Mouse (Mus musculus) left cerebral cortex, postnatal 10 days (tissue): ENCODE measurements around the gene Fes. TPM values are rescaled to one million over a fixed set of nuclear protein-coding genes. Genes with fewer than 3 reads are reported as not detected.

Experiments
- DNase-seq, 2 experiments: peaks; one replicate each; pipeline ENCODE4 v3.0.0; 2021 to 2022; ENCODE audit warnings: low spot score in 2 of 2, mixed read lengths in 1 of 2; ENCODE audit errors: extremely low spot score in 1 of 2
- intact Hi-C: fragments of 180-260 bp; cut with DNase I; formaldehyde crosslinking; loops from one replicate; pipeline ENCODE4 v1.15.1; 2025
- total RNA-seq, 2 experiments: library from RNA; stranded (reverse); gene quantifications; 2 replicates each; pipeline ENCODE4 v1.2.3; 2021

The Fes gene
- total RNA-seq, 2 experiments from 2014 or later, result 4.7 to 5.3 TPM

DNA sequence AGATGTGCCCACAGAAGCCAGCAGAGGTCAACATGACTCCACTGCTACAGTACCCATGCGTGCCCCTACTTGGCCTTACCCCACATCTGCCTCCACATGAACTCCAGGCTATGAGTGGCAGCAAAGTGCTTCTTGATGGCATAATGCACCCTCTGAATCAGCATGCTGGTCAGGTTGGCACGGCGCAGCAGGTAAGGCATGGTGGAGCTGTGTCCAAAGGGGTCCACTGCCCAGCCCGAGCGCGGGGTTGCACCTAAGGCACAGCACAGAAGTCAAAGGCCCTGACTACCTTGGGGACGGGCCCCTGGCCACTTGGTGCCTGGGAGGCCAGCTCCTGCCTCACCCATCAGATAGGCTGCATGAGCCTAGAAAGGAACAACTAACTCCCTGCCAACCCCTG, 20.5 kb downstream of the Fes start:
- no peak for DNase-seq
- intact Hi-C loops, result no loop called here

DNA sequence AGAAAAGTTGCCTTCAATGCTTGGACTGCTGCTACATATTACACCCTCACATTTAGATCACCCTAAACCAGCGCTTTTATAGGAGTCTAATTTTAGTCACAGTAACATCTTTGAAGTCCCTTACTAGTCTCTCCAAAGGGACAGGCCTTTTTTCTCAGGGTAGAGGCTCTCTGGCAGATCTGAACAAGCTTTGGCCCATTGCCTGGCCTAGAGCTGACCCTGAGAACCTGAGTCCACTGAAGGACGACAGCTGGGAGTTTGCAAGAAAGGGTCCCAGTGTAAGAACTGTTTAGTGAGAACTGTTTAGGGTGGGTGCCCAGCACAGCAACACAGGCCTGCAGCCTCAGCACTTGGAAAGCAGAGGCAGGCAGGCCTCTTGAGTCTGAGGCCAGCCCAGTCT, 22.0 kb downstream of the Fes start:
- intact Hi-C loops, result no loop called here

DNA sequence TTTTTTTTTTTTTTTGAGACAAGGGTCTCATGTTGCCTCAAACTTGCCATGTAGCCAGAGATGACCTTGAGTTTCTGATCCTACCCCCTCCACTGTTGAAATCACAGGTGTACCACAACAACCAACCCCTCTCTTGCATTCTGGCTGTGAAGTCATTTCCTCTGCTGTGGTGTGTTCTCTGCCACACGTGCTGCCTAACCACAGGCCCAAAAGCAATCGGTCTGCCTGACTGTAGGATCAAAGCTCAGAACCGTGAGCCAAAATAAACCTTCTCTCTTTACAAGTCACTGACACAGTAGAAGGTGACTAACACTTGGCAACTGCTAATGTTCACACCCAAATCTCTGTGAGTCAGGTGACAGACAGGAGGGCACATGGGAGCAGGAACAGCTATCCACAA, 27.3 kb downstream of the Fes start:
- DNase-seq, result no peak
- intact Hi-C loops, result no loop called here

More for the DNA sequence above, 22.0 kb downstream of the Fes start:
- DNase-seq, result no peak

DNA sequence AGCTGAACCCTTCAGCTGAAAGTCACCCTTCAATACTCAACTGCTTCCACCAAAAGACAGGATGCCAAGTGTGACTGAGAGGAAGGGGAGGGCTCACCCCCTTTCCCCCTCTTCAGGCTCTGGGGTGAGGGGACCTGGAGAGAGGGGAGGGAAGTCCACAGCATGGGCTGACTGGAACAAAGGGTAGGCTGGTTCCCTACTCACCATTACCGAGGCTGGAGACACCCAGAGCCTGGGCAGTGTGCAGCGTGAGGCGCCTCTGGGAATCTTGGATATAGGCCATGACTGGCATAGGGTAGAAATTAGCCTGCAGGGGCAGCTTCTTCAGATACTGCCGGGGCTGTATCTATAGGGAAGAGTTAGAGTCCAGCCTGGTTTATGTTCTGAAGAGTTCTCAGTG, 29.7 kb downstream of the Fes start:
- intact Hi-C loops, result no loop called here
- DNase-seq, result no peak

DNA sequence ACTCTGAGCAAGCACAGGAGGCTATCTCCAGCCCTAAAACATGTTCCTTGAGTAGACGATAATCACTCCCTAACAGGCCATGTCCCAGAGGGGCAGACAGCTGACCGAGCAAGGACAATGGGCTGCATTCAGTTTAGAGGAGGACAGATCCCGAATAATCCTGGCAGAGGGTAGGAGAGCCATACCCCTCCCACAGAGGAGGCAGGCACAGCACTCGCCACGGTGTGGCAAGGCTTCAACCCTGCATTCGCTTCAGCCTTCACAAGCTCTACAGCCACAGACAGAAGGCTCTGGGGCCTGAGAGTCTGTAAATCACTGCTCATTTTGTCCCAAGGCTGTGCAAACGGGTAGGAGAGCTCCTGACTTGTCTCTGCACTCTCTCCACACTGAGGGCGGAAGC, 30.6 kb downstream of the Fes start:
- intact Hi-C loops, result no loop called here
- no peak for DNase-seq

DNA sequence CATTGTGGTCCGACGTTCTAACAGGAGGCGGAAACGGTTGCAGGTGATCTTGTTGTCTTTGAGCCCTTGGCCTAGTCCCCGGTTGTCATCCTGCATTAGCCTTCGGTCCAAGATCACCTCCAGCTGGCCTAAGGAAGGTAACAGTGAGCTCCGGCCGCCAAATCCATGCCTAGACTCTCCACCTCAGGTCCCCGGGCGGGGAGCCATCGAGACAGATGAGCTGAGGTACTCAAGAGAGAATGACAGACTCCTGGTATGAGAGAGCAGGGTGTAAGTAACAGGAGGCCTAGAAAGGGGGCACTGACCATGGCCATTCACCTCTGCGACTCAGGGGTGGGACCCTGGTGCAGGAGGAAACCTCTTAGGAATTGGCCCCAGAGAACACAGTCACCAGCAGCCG, 31.4 kb downstream of the Fes start:
- DNase-seq, result no peak
- intact Hi-C loops, result no loop called here

DNA sequence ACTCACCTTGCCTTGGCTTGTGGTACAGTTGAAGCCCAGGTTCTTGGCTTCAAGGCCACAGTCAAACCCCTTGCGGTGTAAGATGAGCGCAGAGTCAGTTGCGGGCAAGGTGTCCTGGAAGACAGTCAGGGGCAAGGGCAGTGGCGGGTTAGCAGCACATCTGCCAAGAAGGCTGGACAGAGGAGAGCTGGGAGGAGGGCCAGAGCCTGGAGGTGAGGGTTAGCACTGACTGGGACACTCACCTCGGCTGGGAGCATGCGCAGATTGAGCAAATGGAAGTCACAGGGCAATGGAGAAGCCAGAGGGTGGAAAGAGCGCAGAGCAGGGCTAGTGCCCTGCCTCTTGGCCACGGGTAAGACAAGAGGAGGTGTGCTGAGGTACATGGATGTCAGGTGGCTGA, 34.8 kb downstream of the Fes start:
- intact Hi-C loops, result no loop called here
- no peak for DNase-seq

DNA sequence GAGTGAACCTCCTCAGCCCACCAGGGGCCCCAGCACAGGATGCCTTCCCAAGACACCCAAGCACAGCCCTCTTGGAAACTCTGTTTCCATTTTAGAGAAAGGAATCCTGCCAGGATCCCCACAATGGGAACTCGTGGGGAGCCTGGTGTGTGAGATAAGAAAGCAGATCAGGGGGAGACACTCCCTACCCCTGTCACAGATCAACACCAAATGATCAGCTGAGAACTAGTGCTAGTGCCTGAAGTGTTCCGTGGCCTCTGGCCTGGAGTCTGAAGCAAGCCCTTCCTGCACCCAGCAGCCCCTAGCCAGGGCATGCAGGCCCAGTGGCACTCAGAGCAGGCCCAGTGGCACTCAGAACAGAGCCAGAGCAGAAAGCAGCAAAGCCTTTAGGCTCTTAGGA, 36.9 kb downstream of the Fes start:
- intact Hi-C loops, result no loop called here
- no peak for DNase-seq

DNA sequence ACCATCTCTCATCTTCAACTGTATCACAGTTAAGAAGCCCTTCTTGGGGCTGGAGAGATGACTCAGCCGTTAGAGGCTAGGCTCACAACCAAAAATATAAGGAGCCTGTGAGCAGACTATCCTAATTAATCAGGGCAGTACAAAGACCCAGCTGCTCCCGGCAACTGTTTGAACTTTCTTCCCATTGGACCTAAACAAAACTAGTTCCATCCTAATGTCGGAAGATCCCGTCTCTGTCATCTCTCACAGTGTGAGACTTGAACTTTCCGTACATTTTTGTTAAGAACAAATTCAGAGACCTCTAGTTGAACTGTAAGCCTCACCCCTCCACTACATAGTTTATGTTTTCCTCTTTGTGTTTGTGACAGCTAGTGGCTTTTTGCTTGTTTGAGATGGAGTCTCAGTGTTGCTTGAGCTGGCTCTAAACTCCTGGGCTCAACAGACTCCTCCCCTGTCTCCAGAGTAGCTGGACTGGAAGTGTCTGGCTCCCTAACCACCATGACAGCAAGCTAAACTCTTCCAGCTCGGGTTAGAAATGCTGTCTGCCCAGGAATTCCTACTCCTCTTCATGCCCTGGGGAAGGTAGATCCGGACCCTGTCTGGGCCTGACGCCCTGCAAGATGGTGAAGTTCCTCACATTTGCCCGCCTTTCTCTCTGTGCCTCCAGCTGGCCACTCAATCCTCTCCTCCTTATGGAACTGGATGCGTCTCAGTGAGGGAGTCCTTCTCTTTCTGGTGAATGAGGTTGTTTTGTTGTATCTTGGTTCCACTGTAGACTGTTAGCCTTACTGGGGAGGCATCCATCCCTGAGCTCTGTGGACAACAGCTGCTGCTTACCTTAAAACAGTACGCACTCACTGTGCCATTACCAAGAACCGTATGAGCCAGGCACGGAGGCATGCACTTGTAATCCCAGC, 39.8 kb downstream of the Fes start:
- no peak for DNase-seq
- intact Hi-C loops, result no loop called here

DNA sequence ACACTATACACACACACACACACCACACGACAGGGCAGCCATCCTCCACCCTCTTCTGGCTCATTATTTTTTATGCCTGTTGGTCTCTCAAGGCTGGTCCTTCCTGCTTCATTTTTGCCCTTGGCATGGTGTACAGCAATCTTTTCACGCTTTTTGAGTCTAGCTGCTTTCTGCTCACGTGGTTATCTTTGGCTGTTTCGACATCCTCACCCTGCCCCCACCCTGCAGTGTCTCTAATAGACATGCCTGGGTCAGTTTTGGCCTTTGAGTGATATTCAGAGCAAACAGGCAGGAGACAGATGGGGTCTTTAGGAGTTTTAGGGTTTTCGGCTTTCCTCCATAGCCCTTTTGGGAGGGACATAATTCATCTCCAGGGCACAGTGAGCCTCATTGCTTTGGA, 40.9 kb downstream of the Fes start:
- intact Hi-C loops, result no loop called here
- DNase-seq, result no peak

DNA sequence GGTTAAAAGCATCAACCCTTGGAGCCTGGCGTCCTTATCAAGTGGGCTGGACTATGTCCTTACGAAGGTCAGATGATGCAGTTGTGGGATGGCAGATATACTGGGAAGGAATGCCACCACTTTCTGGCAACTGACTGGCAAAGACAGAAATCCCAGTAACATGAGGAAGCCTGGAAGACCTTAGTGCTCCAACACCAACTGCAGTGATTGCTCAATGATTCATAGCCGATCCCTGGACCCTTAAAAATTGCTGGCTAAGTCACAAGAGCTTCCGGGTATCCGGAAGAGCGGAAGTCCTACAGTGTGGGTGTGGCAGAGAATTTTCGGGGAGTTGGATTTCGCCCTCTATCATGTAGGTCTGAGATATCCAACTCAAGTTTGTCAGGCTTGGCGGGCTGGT, 41.6 kb downstream of the Fes start:
- intact Hi-C loops, result no loop called here
- no peak for DNase-seq

DNA sequence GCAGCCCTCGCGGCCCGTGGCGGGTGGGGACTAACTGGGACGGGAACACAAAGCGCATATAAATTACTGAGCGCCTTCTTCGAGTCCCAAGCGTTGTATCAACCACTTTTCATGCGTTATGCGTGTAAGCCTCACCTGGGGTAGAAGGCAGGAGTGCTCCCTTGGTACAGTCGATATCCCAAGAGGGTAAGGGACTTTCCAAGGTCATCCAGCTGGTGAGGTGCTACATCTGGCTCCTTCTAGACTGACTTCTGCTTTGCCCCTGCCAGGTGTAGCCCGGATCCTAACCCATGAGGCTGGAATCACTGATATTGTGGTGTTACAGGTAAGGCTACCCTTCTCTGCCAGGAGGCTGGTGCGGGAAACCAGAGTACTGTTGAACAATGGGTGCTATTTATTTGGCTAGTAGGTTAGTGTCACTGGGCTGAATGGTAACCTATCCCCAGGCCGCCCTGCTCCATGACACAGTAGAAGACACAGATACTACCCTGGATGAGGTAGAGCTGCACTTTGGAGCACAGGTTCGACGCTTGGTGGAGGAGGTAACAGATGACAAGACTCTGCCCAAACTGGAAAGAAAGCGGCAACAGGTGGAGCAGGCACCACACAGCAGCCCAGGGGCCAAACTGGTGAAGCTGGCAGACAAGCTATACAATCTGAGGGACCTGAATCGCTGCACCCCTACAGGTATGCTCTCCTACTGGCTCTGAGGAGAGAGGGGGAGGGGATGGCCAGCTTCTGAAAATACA, 44.3 kb downstream of the Fes start:
- intact Hi-C loops, result loop anchor here (5.0 kb wide), 1 partner anchor 34 kb away; no protein-coding TSS in a partner anchor
- DNase-seq, result no peak

DNA sequence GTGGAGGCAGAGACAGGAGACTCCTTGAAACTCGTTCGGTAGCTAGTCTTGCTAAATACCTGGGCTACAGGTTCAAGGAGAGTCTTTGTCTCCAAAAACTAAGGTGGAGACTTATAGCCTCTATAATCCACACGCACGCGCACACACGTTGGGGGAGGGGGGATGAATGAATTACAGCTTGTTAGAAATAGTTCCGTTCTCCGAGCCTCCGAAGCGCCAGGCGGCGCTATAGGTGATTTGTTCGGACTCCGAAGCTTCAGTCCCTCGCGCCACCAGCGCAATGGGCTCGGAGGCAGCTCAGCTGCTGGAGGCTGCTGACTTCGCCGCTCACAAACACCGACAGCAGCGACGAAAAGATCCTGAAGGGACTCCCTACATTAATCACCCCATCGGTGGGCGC, 44.9 kb downstream of the Fes start, which contains the start of gene Hddc3:
Hddc3 (plus strand) TSS at position 247 of the 400 bp plus-strand sequence.
- peak; percentile 95 to 96 for DNase-seq
- intact Hi-C loops, result loop anchor here (5.0 kb wide), 1 partner anchor 34 kb away; no protein-coding TSS in a partner anchor

DNA sequence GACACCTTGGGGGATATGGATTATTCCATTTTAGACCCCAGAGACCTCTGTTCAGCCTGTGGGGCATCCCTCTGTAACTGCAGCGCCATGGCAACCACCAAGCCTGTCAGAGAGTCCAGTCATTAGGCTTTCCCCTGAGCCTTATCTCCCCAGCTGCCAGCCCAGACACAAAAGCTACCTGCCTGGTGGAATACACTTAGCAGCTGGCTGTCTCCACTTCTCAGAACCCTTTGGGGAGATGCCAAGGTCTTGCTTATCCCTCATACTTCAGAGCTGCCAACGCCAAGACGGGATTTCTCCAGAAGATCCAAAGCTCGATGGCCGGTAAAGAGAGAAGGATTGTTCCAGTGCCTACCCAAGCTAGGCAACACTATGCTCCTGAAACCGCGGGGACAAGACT, 46.0 kb downstream of the Fes start:
- intact Hi-C loops, result loop anchor here (5.0 kb wide), 1 partner anchor 36 kb away; no protein-coding TSS in a partner anchor
- DNase-seq, result no peak

DNA sequence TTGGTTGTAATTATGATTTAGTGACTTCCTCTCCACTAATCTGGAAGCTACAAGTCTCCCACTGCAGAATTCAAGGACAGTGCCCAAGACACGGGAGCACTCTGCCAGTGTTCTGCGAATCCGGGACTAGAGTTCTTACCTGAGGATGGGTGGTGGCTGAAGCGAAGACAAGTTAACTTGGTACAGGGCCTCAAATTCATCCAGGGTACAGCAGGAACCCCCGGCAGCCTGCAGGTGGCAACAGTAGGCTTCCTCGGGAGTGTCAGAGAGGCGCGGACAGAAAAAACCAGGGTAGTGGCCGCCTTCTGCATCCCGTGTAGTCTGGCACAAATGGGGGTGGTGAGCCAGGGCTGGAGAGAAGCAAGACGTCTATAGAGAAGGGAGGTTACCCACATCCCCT, 47.0 kb downstream of the Fes start, which contains the start of gene Unc45a:
Unc45a (minus strand) TSS at position 213 of the 400 bp plus-strand sequence.
- peak; percentile 51 to 81 for DNase-seq
- intact Hi-C loops, result loop anchor here (5.0 kb wide), 1 partner anchor 37 kb away; no protein-coding TSS in a partner anchor

DNA sequence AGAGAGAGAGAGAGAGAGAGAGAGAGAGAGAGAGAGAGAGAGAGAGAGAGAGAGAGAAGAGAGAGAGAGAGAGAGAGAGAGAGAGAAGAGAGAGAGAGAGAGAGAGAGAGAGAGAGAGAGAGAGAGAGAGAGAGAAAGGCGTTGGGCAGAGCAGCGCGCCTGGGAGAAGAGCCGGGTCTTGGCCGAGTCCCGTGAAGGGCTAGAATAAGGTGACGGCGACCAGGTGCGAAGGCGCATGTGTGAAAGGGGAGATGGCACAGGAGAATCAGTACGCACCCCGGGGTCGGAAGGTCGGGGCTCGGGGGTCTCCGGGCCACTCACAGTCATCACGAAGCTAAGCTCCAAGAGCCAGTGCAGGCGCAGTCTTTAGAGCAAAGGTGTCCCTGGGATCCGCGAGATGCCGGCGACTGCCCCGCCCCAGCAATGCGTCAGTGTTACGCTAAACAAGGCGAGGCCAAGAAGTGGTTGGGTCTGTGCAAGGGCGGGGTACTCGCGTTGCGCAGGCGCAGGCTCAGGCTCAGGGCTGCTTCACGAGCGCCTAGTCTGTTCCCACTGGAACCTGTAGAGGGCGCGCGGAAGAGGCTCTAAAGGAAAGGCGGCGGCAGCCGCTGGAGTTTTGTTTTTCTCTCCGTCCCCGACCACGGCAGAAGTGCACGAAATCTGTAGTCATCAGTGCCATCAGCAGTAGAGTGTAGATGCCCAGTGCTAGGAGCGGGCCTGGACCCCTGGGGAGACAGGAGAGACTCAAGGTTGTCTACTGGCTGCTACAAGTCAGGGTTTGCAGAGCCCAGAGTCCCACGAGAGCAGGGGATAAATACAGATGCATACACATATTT, 47.7 kb downstream of the Fes start:
- DNase-seq, result peak; percentile 97
- intact Hi-C loops, result loop anchor here (5.0 kb wide), 1 partner anchor 37 kb away; no protein-coding TSS in a partner anchor

DNA sequence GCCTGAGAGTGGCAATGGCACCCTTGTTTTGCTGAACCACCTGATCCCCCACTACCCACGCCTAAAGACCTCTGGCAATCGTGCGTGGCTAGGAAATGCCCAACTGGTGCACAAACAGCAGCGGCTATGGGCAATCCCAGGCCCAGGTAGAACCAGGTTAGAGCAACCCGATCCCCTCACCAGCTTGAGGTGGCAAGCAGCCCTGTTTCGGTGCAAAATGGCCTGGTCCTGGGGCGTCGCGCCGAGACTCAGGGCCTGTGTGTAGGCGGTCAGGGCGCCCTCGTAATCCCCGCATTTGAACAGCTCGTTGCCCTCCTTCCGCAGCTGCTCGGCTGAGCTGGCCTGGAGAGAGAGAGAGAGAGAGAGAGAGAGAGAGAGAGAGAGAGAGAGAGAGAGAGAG, 48.4 kb downstream of the Fes start:
- DNase-seq, result no peak
- intact Hi-C loops, result no loop called here

DNA sequence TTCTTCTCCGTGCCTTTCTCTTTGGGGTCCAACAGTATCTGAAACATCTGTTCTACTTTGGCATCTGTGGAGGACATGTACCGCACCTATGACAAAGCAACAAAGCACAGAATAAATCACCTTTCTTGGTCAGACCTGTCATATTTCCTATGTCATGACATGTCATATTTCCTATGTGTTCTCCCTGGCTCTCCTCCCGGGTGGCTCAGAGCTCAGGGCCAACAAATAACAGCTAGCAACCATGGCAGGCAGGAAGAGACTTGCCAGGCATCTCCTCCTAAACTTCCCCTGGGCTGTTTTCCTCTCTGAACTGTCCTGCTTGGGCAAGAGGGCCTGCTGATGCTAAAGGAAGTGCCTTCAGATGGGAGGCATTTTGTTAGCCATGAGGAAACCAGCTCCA, 50.8 kb downstream of the Fes start:
- no peak for DNase-seq
- intact Hi-C loops, result no loop called here

DNA sequence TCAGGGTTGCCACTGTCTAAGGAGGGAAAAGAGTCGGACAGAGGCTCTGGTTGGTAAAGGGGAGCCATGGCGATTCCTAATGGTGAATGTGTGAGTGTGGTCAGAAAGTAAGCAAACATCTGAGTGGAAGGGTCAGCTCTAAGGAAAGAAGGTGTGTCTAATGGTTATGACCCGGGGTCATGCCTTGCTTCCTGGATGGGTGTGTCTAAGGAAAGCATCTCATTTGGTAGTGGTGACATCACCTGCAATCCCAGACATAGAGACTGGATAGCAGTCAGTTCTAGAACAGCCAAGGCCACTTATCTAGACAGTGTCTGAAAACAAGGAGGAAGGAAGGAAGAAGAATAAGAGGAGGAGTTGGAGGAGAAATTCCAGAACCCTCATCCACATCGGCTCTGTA, 52.9 kb downstream of the Fes start:
- intact Hi-C loops, result no loop called here
- DNase-seq, result no peak
